15 mouse cellular contexts compared by ENCODE assay signal in genomic region chr12:8354187-8354586, GRCm38 (mm10). TPM values are rescaled to one million over a fixed set of nuclear protein-coding genes. Genes with fewer than 3 reads are reported as not detected.
"Had no signal": no experiment of that assay in that cellular context is flagged by ENCODE, and none has a peak within 500 bp of the region (broad histone marks: within the 10 kb centered on the region; RNA-seq: fewer than 3 reads in every experiment).

No protein-coding gene starts in this region.

- H3K9ac ChIP-seq: hindbrain, embryonic 13.5 days; liver, embryonic 13.5 days; liver, postnatal 0 days; neural tube, embryonic 15.5 days had no signal

- ATAC-seq: hindbrain, postnatal 0 days; liver, postnatal 0 days had no signal

- H3K4me2 ChIP-seq: hindbrain, embryonic 13.5 days; liver, embryonic 13.5 days; neural tube, embryonic 15.5 days had no signal

- DNase-seq: kidney, adult 11 months; liver, embryonic 13.5 days; liver, postnatal 0 days; midbrain, embryonic 14.5 days; right cerebral cortex, adult 18-20 months; right cerebral cortex, postnatal 25 days; thymus, postnatal 4 days had no signal

- H3K36me3 ChIP-seq: hindbrain, embryonic 13.5 days; limb, embryonic 10.5 days; liver, embryonic 13.5 days; neural tube, embryonic 15.5 days had no signal

- H3K27me3 ChIP-seq: hindbrain, embryonic 13.5 days; liver, embryonic 13.5 days; neural tube, embryonic 15.5 days had no signal

- H3K9me3 ChIP-seq: limb, embryonic 10.5 days; liver, embryonic 13.5 days; neural tube, embryonic 15.5 days had no signal

- H3K27ac ChIP-seq: hindbrain, embryonic 13.5 days; hindbrain, postnatal 0 days; limb, embryonic 10.5 days; liver, embryonic 13.5 days; neural tube, embryonic 15.5 days; stomach, postnatal 0 days had no signal

- H3K4me3 ChIP-seq: hindbrain, embryonic 13.5 days; limb, embryonic 10.5 days; liver, embryonic 13.5 days; myocyte; neural tube, embryonic 15.5 days had no signal

RNA-seq across cellular contexts. Expression of gene Gdf7, which starts 52.4 kb away (rescaled TPM):
- total RNA-seq: megakaryocyte progenitor cell, adult 5-6 weeks had no signal
- polyA plus RNA-seq: intestine, embryonic 14.5 days; liver, embryonic 13.5 days; liver, postnatal 0 days; stomach, postnatal 0 days had no signal
